Mouse (Mus musculus) hindbrain, embryonic 14.5 days (tissue): ENCODE data around the gene Tacr3. TPM values are rescaled to one million over a fixed set of nuclear protein-coding genes. Genes with fewer than 3 reads are reported as not detected.

Experiments
- ATAC-seq: fragments of 200-750 bp; cut with Nextera tagmentation; 2 replicates; pipeline ENCODE4 v1.8.0; 2017; ENCODE audit warnings: moderate number of reproducible peaks, mild to moderate bottlenecking, moderate TSS enrichment, moderate library complexity; ENCODE audit not compliant: low FRiP score
- DNase-seq: peaks from one replicate; pipeline ENCODE4 v3.0.0-alpha.2; 2015; ENCODE audit warnings: low spot score
- H3K27ac ChIP-seq: fragments of 300-500 bp; sonication (generic); 2 replicates; pipeline ENCODE4 v1.5.1; 2014; ENCODE audit warnings: mild to moderate bottlenecking, moderate library complexity
- H3K27me3 ChIP-seq: fragments of 300-500 bp; sonication (generic); 2 replicates; pipeline ENCODE4 v1.6.1; 2014; ENCODE audit warnings: mild to moderate bottlenecking, low read length, mixed read lengths; ENCODE audit not compliant: control insufficient read depth, insufficient read depth
- H3K36me3 ChIP-seq: fragments of 300-500 bp; sonication (generic); replicated peaks from 2 replicates; pipeline ENCODE4 v1.6.1; 2014; ENCODE audit not compliant: control insufficient read depth, insufficient read depth
- H3K4me1 ChIP-seq: fragments of 300-500 bp; sonication (generic); replicated peaks from 2 replicates; pipeline ENCODE4 v1.6.1; 2014; ENCODE audit warnings: antibody characterized with exemption, low read length, mixed read lengths; ENCODE audit not compliant: control insufficient read depth, insufficient read depth
- H3K4me2 ChIP-seq: fragments of 300-500 bp; sonication (generic); replicated peaks from 2 replicates; pipeline ENCODE4 v1.6.1; 2014; ENCODE audit warnings: mild to moderate bottlenecking, moderate library complexity
- H3K4me3 ChIP-seq: fragments of 300-500 bp; sonication (generic); replicated peaks from 2 replicates; pipeline ENCODE4 v1.5.1; 2014; ENCODE audit warnings: mild to moderate bottlenecking, low read length
- H3K9ac ChIP-seq: fragments of 300-500 bp; sonication (generic); 2 replicates; pipeline ENCODE4 v1.6.1; 2014
- H3K9me3 ChIP-seq: fragments of 300-500 bp; sonication (generic); 2 replicates; pipeline ENCODE4 v1.6.1; 2016; ENCODE audit warnings: low read length; ENCODE audit not compliant: control insufficient read depth
- WGBS: fragments of 180-500 bp; shearing (Covaris S2); extraction: QIAGEN DNeasy Blood & Tissue Kit; methylation state at CpG from one replicate; pipeline ENCODE4 v1.1.7; 2014; 5-methylcytosine and 5-hydroxymethylcytosine counted together
- polyA plus RNA-seq: library from polyadenylated mRNA; unstranded; fragments of >200 nt; fragmentation: Nextera tagmentation; extraction: Ambion mirVana; gene quantifications from 2 replicates; pipeline ENCODE4 v1.2.1, GENCODE M21; 2014

The Tacr3 gene
- polyA plus RNA-seq, 1 experiment from 2014 or later, result 6.7 TPM

- H3K4me3 ChIP-seq, result no peak overlapping the region
- no peak overlapping the region for H3K27ac ChIP-seq
- H3K4me1 ChIP-seq, result no peaks in the 10 kb centered on the region
- DNase-seq (no peak), ATAC-seq (no peak; the same call in 1 of the 2 replicates)
- H3K36me3 ChIP-seq, result no peaks in the 10 kb centered on the region
- H3K27me3 ChIP-seq, result no peaks in the 10 kb centered on the region
- H3K9ac ChIP-seq, result no peak overlapping the region
- no peak overlapping the region for H3K4me2 ChIP-seq
- 34% methylated on average over 3 of the region's 3 CpGs for WGBS
- no peaks in the 10 kb centered on the region for H3K9me3 ChIP-seq
Observed at GRCm38 (mm10) chr3:134978902-134979301, 150.1 kb downstream of the Tacr3 start.

GRCm38 (mm10) chr3:134980140-134980539 is 151.3 kb downstream of the Tacr3 start:
- no peak for DNase-seq
- Histone ChIP-seq H3K27me3 (no peaks in the 10 kb centered on the region), H3K36me3 (no peaks in the 10 kb centered on the region), H3K4me3 (no peak overlapping the region), H3K9me3 (no peaks in the 10 kb centered on the region), H3K4me1 (no peaks in the 10 kb centered on the region), H3K27ac (no peak overlapping the region), H3K4me2 (no peak overlapping the region), H3K9ac (no peak overlapping the region)
- WGBS, result 77% methylated on average over 3 of the region's 3 CpGs
- ATAC-seq, result no peak
